Mouse (Mus musculus) cortical plate, adult 2 months (tissue): Measurements from ENCODE around the gene Celf2. TPM values are rescaled to one million over a fixed set of nuclear protein-coding genes. Genes with fewer than 3 reads are reported as not detected.

ENCODE experiments used
- H3K27ac ChIP-seq: fragments of 200-500 bp; 2 replicates; pipeline ENCODE4 v1.5.1; 2012; ENCODE audit warnings: low read length, control low read depth, inconsistent platforms; ENCODE audit not compliant: insufficient read depth
- H3K4me1 ChIP-seq: fragments of 200-500 bp; 2 replicates; pipeline ENCODE4 v1.6.1; 2011; ENCODE audit warnings: low read length; ENCODE audit not compliant: control insufficient read depth, insufficient read depth
- H3K4me3 ChIP-seq: fragments of 200-500 bp; 2 replicates; pipeline ENCODE4 v1.5.1; 2011; ENCODE audit warnings: mild to moderate bottlenecking, low read length, control low read depth; ENCODE audit not compliant: insufficient read depth
- CTCF ChIP-seq: fragments of 200-500 bp; IDR thresholded peaks from 2 replicates; pipeline ENCODE4 v1.5.1; 2011; ENCODE audit warnings: mild to moderate bottlenecking, control low read depth, low read length; ENCODE audit not compliant: insufficient read depth; ENCODE audit errors: extremely low read depth
- POLR2A ChIP-seq: fragments of 200-500 bp; IDR thresholded peaks from 2 replicates; pipeline ENCODE4 v1.6.1; 2011; ENCODE audit warnings: mild to moderate bottlenecking, low read length, control low read depth; ENCODE audit not compliant: insufficient read depth; ENCODE audit errors: extremely low read depth
- polyA plus RNA-seq: library from polyadenylated mRNA; depleted of rRNA; stranded (reverse); fragments of >200 nt; gene quantifications from 2 replicates; pipeline ENCODE4 v1.2.3, GENCODE M21; 2012

Celf2 gene
- polyA plus RNA-seq, 1 experiment = 181 TPM

DNA sequence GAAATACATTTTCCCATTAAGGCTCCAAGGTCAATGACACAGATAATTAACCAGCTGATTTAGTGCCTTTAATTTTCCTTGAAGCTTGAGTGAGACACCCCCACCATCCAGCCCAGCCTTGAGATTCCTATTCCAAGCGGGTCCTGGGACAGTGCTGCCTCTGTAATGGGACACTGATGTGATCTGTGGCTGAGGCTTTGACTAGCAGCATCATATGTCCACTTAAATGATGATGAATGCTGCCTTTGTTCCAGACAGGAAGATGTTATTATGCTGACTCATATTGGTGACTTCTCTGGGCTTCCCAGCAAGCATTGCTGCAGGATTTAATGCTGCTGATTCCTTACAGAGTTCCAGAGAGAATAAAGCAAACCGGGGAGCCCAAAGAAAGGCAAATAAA, 393.6 kb downstream of the Celf2 start:
- no peak overlapping the region for H3K4me3 ChIP-seq
- peaks cover 11% of the 10 kb centered on the region for H3K4me1 ChIP-seq
- TF ChIP-seq POLR2A = no peak
- no peak for TF ChIP-seq CTCF
- 0 out of 2 replicates have a peak overlapping the region, but pooled peaks have one; percentile 55 for H3K27ac ChIP-seq

DNA sequence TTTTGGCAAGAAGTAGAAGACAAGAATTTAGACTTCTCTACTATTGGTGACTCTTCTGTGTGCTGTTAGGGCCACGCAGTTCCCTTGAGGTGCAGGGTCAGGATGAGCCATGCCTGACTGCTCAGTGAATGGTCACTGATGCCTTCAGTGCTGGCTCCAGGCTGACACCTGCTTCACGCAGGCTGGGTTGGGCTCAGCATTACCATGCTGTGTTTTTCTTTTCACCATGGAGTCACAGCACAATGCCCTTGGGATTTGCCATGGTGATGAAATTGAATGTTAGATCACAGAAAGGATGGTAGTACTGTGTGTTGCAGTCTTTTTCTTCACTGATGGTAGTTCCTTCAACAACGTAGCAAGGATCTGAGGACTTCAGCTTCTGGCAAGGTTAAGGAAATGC, 394.2 kb downstream of the Celf2 start:
- TF ChIP-seq CTCF = no peak
- no peak for TF ChIP-seq POLR2A
- Histone ChIP-seq H3K27ac (0 out of 2 replicates have a peak overlapping the region, but pooled peaks have one; percentile 83), H3K4me1 (peaks cover 11% of the 10 kb centered on the region), H3K4me3 (no peak overlapping the region)

DNA sequence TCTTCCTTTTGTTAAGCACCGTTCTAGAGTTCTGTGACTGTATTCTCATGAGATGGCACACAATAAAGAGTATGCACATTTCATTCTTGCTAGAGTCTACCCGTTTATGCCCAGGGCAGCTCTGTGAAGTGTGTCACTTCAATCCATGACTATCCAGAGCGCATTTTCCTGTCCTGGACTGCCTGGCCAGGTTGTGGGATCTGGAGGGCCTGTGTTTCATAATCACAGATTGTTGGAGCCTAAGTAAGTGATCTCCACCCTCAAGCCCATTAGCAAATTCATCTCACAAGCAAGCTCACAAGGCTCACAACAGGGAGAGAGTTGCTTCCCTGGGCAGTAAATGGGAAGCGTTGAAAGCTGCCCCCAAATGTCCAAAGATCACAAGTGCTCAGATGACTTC, 395.6 kb downstream of the Celf2 start:
- TF ChIP-seq CTCF = no peak
- no peak for TF ChIP-seq POLR2A
- H3K4me3 ChIP-seq = no peak overlapping the region
- peaks cover 11% of the 10 kb centered on the region for H3K4me1 ChIP-seq
- H3K27ac ChIP-seq = no peak overlapping the region

DNA sequence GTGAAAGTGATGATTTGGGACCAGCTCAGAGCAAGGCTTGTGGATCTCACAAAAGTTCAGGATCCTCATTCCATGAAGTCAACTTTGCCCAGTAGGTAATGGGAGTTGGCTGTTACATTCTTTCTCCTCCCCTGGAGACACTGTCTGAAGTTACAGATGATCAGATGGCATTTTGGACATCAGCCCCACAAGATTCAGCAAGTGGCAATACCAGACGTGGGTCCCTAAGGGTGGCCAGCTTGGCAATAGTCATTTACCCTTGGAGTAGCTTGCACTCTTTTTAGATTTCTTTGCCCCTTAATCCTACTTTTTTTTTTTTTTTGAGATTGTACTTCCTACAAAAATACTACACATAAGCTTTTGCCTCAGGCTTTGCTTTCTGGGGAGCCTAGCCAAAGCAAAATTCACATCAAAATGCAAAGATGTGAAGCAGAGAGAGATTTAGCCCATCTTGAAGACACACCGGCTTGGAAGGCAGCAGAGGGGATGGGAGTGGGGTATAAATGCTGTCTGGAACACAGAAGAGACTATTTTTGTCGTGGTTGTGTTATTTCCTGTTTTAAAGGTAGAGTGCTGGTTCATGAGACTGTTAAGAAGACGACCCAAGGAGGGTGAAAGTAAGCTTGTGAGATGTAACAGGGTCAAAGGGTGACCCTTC, 397.1 kb downstream of the Celf2 start:
- H3K27ac ChIP-seq = peak overlapping the region; percentile 60
- H3K4me3 ChIP-seq = no peak overlapping the region
- H3K4me1 ChIP-seq = peaks cover 11% of the 10 kb centered on the region
- no peak for TF ChIP-seq CTCF
- TF ChIP-seq POLR2A = no peak

DNA sequence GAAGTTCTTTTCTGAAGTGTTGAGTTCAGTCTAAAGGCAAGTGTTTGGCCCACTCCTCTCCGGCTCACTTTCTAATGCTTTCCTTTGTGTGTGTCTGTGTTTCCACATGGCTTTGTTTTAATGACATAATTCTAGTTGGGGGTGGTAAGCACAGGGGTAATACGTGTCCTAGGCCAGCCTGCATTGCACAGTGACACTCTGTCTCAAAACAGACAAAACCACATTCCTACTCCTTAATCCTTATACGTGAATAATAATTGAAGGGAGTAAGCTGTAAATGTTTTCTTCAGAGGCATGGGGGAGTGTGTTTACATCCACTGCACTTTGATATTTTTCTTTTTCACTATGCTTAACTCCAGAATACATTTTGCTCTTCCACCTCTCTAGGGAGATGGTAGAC, 415.9 kb downstream of the Celf2 start:
- TF ChIP-seq CTCF (no peak), POLR2A (no peak)
- peaks cover 9% of the 10 kb centered on the region for H3K4me1 ChIP-seq
- H3K27ac ChIP-seq = 0 out of 2 replicates have a peak overlapping the region, but pooled peaks have one; percentile 67
- H3K4me3 ChIP-seq = no peak overlapping the region

DNA sequence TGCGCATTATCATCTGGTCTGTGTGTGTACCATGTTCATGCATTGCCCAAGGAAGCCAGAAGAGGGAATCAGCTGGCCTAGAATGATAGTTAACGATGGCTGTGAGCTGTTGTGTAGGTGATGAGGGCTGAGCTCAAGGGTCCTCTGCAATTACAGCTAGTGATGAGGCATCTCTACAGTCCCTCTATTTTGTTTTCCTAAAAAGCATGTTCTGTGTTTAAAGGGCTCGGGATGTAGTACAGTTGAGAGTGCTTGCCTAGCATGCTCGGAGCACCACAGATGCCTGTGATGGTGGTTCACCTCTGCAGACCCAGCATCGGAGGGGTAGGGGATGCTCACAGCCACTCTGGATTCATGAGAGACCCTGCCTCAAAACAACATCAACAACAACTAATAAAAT, 416.7 kb downstream of the Celf2 start:
- TF ChIP-seq CTCF (peak; percentile 11; the same call in 1 of the 2 replicates), POLR2A (no peak)
- Histone ChIP-seq H3K4me3 (no peak overlapping the region), H3K4me1 (peaks cover 10% of the 10 kb centered on the region), H3K27ac (peak overlapping the region; percentile 89)

DNA sequence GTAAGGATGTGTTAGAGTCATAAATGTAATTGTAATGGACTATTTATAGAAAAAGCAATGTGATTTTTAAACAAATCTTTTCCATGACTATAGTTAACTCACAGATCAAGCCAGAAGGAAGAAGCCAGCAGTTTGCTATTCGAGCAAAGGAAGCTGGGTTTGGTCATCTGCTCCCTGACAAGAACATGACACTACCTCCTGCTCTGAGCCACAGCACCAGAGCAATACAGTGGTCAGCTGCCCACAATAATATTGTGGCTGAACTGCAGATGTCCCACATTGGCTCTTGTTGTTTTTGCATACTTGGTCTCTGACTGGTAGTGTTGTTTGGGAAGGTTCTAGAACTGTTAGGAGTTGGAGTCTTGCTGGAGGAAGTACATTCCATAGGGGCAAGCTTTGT, 418.9 kb downstream of the Celf2 start:
- Histone ChIP-seq H3K27ac (0 out of 2 replicates have a peak overlapping the region, but pooled peaks have one; percentile 53), H3K4me3 (no peak overlapping the region), H3K4me1 (peaks cover 15% of the 10 kb centered on the region)
- no peak for TF ChIP-seq POLR2A
- no peak for TF ChIP-seq CTCF

DNA sequence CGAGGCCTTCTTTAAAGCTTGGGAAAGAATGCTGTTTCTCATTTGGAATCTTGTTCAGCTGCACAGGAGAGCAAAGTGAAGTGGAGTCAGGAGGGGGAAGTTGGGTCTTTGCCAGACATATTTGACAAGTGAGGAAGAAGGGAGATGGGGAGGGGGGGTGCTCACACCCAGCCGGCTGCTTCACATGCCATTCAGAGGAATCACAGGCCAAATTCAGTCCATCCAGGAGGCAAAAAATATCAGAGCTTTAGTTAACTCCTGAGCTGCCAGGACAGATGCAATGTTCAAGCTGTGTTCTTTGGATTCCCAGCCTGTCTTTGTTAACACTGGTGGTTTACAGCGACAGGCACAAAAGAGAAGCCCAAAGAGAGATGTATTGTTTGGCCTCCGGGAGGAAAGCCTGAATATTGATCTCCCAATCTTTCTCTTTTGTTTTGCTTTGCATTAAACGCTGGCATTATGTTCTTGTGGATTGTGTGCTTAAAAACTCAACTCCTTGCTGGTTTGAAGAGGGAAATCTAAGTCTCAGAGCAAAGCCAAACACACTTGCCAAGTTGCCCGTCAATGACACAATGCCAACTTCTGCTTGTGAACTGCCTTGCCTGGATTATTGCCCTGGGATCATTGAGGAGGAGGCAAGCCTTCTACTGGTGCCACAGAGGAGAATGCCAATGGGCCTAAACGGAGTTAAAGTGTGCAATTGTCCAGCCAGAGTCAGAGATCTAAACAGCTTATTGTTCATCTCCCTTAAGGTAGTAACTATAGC, 420.1 kb downstream of the Celf2 start:
- Histone ChIP-seq H3K4me1 (peaks cover 15% of the 10 kb centered on the region), H3K4me3 (no peak overlapping the region), H3K27ac (peak overlapping the region; percentile 27)
- no peak for TF ChIP-seq CTCF
- no peak for TF ChIP-seq POLR2A

DNA sequence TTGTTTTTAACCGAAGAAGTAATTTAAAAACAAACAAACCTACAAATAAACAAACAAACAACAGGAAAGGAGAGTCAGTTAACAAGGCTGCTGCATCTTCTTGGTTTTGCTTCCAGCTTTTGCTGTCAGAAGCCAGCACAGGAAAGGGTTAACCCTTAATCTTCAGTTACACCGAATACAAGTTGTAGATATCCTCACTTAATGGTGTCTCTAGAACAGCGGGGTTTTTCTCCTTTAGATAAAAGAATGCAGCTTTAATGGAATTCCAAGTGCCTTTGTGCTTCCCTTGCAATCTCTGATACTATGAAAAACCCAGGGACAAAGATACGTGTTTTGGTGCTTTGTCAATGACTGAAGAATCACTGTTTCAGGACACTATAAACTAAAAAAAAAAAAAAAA, 420.8 kb downstream of the Celf2 start:
- peaks cover 17% of the 10 kb centered on the region for H3K4me1 ChIP-seq
- H3K27ac ChIP-seq = no peak overlapping the region
- H3K4me3 ChIP-seq = no peak overlapping the region
- TF ChIP-seq POLR2A (no peak), CTCF (no peak)

DNA sequence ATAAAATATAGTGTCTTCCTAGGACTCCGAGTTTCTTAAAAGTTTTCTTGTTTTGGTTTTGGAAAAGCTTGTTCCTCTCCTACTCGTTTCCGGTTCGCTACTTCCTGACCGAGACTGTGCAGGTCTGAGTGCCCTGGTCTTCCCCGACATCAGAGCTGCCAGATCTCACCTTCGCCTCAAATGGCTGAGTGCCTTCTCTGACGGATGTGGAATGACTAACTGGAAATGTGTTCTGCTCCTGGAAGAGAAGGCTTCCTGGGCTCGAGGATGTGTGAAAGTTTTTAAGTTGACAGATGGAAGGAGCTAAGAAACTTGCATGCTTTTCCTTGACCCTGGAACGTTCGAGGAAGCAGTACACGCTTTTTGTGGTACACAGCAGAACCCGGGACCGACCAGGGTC, 421.9 kb downstream of the Celf2 start:
- H3K27ac ChIP-seq = no peak overlapping the region
- TF ChIP-seq CTCF (no peak), POLR2A (no peak)
- no peak overlapping the region for H3K4me3 ChIP-seq
- peaks cover 17% of the 10 kb centered on the region for H3K4me1 ChIP-seq
